13 mouse cellular contexts compared by ENCODE assay signal in the genomic region with DNA sequence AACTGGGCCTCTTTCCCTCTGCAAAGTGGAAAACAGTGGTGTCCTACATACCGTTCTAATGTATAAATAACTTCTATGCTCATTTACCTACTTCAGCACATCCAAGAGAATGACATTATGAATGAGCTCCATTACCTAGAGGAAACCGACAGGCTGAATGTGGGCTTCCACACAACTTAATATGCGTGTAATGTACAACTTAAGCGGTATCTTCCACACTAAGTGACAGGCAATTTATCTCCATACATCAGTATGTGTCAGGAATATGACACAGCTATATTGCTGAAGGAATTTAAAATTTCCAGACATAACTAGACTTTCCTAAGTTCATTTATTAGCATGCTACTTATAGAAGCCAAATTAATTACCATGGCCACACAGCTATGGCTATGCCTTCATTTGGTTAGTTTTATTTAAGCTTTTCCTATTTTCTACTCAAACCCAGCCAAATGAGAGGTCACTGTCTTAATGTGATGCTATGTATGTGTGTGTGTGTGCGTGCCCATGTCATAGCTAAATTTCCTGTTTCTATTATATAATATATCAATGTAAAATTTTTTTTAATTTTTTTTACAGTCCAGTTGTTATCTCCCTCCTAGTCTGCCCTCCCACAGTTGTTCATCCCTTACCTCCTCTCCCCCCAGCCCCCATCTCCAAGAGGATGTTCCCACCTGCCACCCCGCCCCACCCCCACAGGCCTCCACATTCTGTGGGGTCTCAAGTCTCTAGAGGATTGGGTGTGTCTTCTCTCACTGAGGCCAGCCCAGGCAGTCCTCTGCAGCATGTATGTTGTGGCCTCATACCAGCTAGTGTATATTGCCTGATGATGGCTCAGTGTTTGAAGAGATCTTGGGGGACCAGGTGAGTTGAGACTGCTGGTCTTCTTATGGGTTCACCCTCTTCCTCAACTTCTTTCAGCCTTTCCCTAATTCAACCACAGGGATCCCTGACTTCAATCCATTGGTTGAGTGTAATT.
"Had no signal": no experiment of that assay in that cellular context is flagged by ENCODE, and none has a peak within 500 bp of the region (broad histone marks: within the 10 kb centered on the region; RNA-seq: fewer than 3 reads in every experiment).

No protein-coding gene starts in this region.

- H3K4me3 ChIP-seq: limb, embryonic 13.5 days; myocyte; neural tube, embryonic 12.5 days had no signal

- H3K27me3 ChIP-seq: limb, embryonic 13.5 days; neural tube, embryonic 12.5 days had no signal

- H3K36me3 ChIP-seq: limb, embryonic 13.5 days; neural tube, embryonic 12.5 days had no signal

- H3K27ac ChIP-seq: kidney, postnatal 0 days; limb, embryonic 13.5 days; liver, embryonic 14.5 days; neural tube, embryonic 12.5 days; stomach, postnatal 0 days had no signal

- H3K9me3 ChIP-seq: limb, embryonic 13.5 days; neural tube, embryonic 12.5 days had no signal

- DNase-seq: kidney, adult 9 months; kidney, postnatal 36 days; layer of hippocampus, adult 9-11 months; layer of hippocampus, postnatal 36 days; left cerebral cortex, postnatal 4 days; lung, adult 18-20 months; thymus, postnatal 4 days had no signal

- H3K4me2 ChIP-seq: limb, embryonic 13.5 days; neural tube, embryonic 12.5 days had no signal

- H3K9ac ChIP-seq: limb, embryonic 13.5 days; liver, embryonic 14.5 days; neural tube, embryonic 12.5 days had no signal

- H3K4me1 ChIP-seq: limb, embryonic 13.5 days; neural tube, embryonic 12.5 days had no signal
